Mouse (Mus musculus): ENCODE measurements at regions not wholly inside any gene's neighbourhood (a gene's known extent, or its start where the extent isn't known, plus 50 kb on each side); places are given as distances from the start of the nearest gene placed in this dataset.

- no peak for DNase-seq (ENCODE audit: low spot score)
- Histone ChIP-seq H3K9me3 (ENCODE audit: control insufficient read depth, low read length) (no peaks in the 10 kb centered on the region), H3K27me3 (ENCODE audit: control insufficient read depth, insufficient read depth, low read length) (no peaks in the 10 kb centered on the region), H3K4me1 (replicated peaks; ENCODE audit: control insufficient read depth, insufficient read depth) (no peaks in the 10 kb centered on the region), H3K36me3 (ENCODE audit: control insufficient read depth, insufficient read depth, low read length) (no peaks in the 10 kb centered on the region), H3K27ac (replicated peaks) (no peak overlapping the region), H3K9ac (ENCODE audit: low read length) (no peak overlapping the region), H3K4me3 (ENCODE audit: low read depth, low read length) (no peak overlapping the region), H3K4me2 (replicated peaks; ENCODE audit: low read depth) (no peak overlapping the region)
- no peak for ATAC-seq (ENCODE audit: low FRiP score, low TSS enrichment)
- 78% methylated on average over 2 of the region's 2 CpGs for WGBS
- TF ChIP-seq EP300 (optimal IDR thresholded peaks at IDR 0.05), result no peak
- TF ChIP-seq CTCF (IDR thresholded peaks at IDR 0.05; ENCODE audit: low read depth), result no peak
These were observed 1059.6 kb downstream of the Pla2g4a start for GRCm38 (mm10) chr1:148901319-148902033.

- ATAC-seq (ENCODE audit: low FRiP score, low TSS enrichment) (no peak), DNase-seq (ENCODE audit: low spot score) (no peak)
- Histone ChIP-seq H3K27ac (replicated peaks) (no peak overlapping the region), H3K36me3 (ENCODE audit: control insufficient read depth, insufficient read depth, low read length) (no peaks in the 10 kb centered on the region), H3K9ac (ENCODE audit: low read length) (no peak overlapping the region), H3K4me1 (replicated peaks; ENCODE audit: control insufficient read depth, insufficient read depth) (no peaks in the 10 kb centered on the region), H3K4me2 (replicated peaks; ENCODE audit: low read depth) (no peak overlapping the region), H3K9me3 (ENCODE audit: control insufficient read depth, low read length) (no peaks in the 10 kb centered on the region), H3K4me3 (ENCODE audit: low read depth, low read length) (no peak overlapping the region), H3K27me3 (ENCODE audit: control insufficient read depth, insufficient read depth, low read length) (no peaks in the 10 kb centered on the region)
- WGBS, result 91% methylated on average over 1 of the region's 1 CpGs
- TF ChIP-seq EP300 (optimal IDR thresholded peaks at IDR 0.05) (no peak), CTCF (IDR thresholded peaks at IDR 0.05; ENCODE audit: low read depth) (no peak)
These were observed 1090.3 kb downstream of the Pla2g4a start for GRCm38 (mm10) chr1:148870788-148871187.

DNA sequence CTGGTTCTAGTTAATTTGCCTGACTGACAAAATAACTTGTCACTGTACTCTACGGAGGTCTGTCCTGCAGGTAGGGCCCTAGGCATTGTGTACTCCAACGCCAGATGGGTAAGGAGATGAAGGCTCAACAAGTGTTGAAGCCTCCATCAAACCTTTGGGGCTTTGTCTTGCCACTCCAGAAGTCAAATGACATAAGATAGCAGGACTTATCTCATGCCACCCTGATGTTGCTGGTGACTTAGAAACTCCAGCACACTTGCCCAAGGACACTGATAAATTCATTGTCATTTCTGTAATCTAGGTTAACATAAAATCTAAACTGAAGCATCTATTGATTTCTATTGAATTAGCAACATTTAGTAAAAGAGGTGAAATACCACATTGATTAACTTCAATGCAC lies 1097.5 kb downstream of the Pla2g4a start:
- Histone ChIP-seq H3K27ac (replicated peaks) (no peak overlapping the region), H3K4me3 (ENCODE audit: low read depth, low read length) (no peak overlapping the region), H3K36me3 (ENCODE audit: control insufficient read depth, insufficient read depth, low read length) (no peaks in the 10 kb centered on the region), H3K4me2 (replicated peaks; ENCODE audit: low read depth) (no peak overlapping the region), H3K4me1 (replicated peaks; ENCODE audit: control insufficient read depth, insufficient read depth) (no peaks in the 10 kb centered on the region), H3K9me3 (ENCODE audit: control insufficient read depth, low read length) (no peaks in the 10 kb centered on the region), H3K9ac (ENCODE audit: low read length) (no peak overlapping the region), H3K27me3 (ENCODE audit: control insufficient read depth, insufficient read depth, low read length) (no peaks in the 10 kb centered on the region)
- WGBS, result 73% methylated on average over 2 of the region's 2 CpGs
- TF ChIP-seq CTCF (IDR thresholded peaks at IDR 0.05; ENCODE audit: low read depth) (no peak), EP300 (optimal IDR thresholded peaks at IDR 0.05) (no peak)
- DNase-seq (ENCODE audit: low spot score), result no peak
- ATAC-seq (ENCODE audit: low FRiP score, low TSS enrichment), result no peak

- TF ChIP-seq EP300 (optimal IDR thresholded peaks at IDR 0.05) (no peak), CTCF (IDR thresholded peaks at IDR 0.05; ENCODE audit: low read depth) (no peak)
- no peaks in the 10 kb centered on the region for H3K36me3 ChIP-seq (ENCODE audit: control insufficient read depth, insufficient read depth, low read length)
- H3K9me3 ChIP-seq (ENCODE audit: control insufficient read depth, low read length), result no peaks in the 10 kb centered on the region
- no peaks in the 10 kb centered on the region for H3K27me3 ChIP-seq (ENCODE audit: control insufficient read depth, insufficient read depth, low read length)
- no peak overlapping the region for H3K27ac ChIP-seq (replicated peaks)
- ATAC-seq (ENCODE audit: low FRiP score, low TSS enrichment), result no peak
- no peak overlapping the region for H3K9ac ChIP-seq (ENCODE audit: low read length)
- DNase-seq (ENCODE audit: low spot score), result no peak
- H3K4me1 ChIP-seq (replicated peaks; ENCODE audit: control insufficient read depth, insufficient read depth), result no peaks in the 10 kb centered on the region
- H3K4me2 ChIP-seq (replicated peaks; ENCODE audit: low read depth), result no peak overlapping the region
- no peak overlapping the region for H3K4me3 ChIP-seq (ENCODE audit: low read depth, low read length)
- WGBS, result 77% methylated on average over 1 of the region's 1 CpGs
These were observed 1108.1 kb downstream of the Pla2g4a start for GRCm38 (mm10) chr1:148852990-148853389.

DNA sequence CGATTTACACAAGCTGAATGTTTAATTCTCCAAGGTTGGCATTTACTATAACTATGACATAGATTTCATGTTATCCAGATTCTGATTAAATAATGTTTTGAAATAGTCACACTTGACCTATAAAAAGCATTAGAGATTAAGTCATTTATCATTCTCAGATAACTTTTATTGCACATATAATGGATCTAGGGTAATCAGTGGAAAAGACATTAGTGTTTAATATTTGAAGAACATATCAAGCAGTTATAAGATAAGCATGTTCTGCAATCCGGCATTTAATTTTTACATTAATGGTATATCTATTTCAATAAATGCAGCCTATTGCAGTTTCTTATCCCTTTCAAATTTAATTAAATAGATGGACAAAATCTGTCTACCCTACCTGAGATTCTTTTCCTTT lies 1114.5 kb downstream of the Pla2g4a start:
- no peak for DNase-seq (ENCODE audit: low spot score)
- Histone ChIP-seq H3K27me3 (ENCODE audit: control insufficient read depth, insufficient read depth, low read length) (no peaks in the 10 kb centered on the region), H3K9me3 (ENCODE audit: control insufficient read depth, low read length) (no peaks in the 10 kb centered on the region), H3K9ac (ENCODE audit: low read length) (no peak overlapping the region), H3K27ac (replicated peaks) (no peak overlapping the region), H3K36me3 (ENCODE audit: control insufficient read depth, insufficient read depth, low read length) (no peaks in the 10 kb centered on the region), H3K4me2 (replicated peaks; ENCODE audit: low read depth) (no peak overlapping the region), H3K4me3 (ENCODE audit: low read depth, low read length) (no peak overlapping the region), H3K4me1 (replicated peaks; ENCODE audit: control insufficient read depth, insufficient read depth) (no peaks in the 10 kb centered on the region)
- ATAC-seq (ENCODE audit: low FRiP score, low TSS enrichment), result no peak
- TF ChIP-seq CTCF (IDR thresholded peaks at IDR 0.05; ENCODE audit: low read depth), result no peak
- TF ChIP-seq EP300 (optimal IDR thresholded peaks at IDR 0.05), result no peak
- WGBS, result 74% methylated on average over 2 of the region's 2 CpGs

- Histone ChIP-seq H3K4me1 (replicated peaks; ENCODE audit: control insufficient read depth, insufficient read depth) (no peaks in the 10 kb centered on the region), H3K36me3 (ENCODE audit: control insufficient read depth, insufficient read depth, low read length) (no peaks in the 10 kb centered on the region), H3K4me2 (replicated peaks; ENCODE audit: low read depth) (no peak overlapping the region), H3K4me3 (ENCODE audit: low read depth, low read length) (no peak overlapping the region), H3K27ac (replicated peaks) (no peak overlapping the region), H3K9me3 (ENCODE audit: control insufficient read depth, low read length) (no peaks in the 10 kb centered on the region), H3K9ac (ENCODE audit: low read length) (no peak overlapping the region), H3K27me3 (ENCODE audit: control insufficient read depth, insufficient read depth, low read length) (no peaks in the 10 kb centered on the region)
- no peak for DNase-seq (ENCODE audit: low spot score)
- TF ChIP-seq CTCF (IDR thresholded peaks at IDR 0.05; ENCODE audit: low read depth) (no peak), EP300 (optimal IDR thresholded peaks at IDR 0.05) (no peak)
- ATAC-seq (ENCODE audit: low FRiP score, low TSS enrichment), result no peak
- 46% methylated on average over 3 of the region's 3 CpGs for WGBS
These were observed 1137.9 kb downstream of the Pla2g4a start for GRCm38 (mm10) chr1:148823146-148823545.
